Mouse (Mus musculus) regulatory T cell (primary cell): ENCODE measurements around the gene Ano6.

Source experiments
- in situ Hi-C: fragments of 300-600 bp; cut with MboI, MseI; formaldehyde crosslinking; loops from one replicate; pipeline ENCODE4 v1.15.1; 2025; ENCODE audit warnings: high pct_unique_total_duplicates

The Ano6 gene

DNA sequence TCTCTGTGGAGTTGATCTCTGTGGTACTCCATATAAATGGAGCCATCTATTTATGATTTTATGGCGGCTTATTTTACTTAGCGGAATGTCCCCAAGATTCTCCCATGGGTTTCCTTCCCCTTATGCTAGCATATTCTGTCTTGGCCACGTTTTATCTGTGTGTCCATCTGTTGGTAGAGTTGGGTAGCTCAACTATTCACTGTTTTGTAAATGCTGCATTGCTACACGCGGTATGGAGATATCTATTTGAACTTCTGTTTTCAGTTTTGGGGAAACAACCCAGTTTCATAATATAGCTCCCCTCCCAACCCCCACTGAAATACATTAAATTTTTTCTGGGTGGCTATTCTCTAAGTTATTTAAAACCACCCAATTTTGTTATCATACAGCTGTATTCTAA is 59.9 kb downstream of the Ano6 start:
- in situ Hi-C loops: no loop called here

DNA sequence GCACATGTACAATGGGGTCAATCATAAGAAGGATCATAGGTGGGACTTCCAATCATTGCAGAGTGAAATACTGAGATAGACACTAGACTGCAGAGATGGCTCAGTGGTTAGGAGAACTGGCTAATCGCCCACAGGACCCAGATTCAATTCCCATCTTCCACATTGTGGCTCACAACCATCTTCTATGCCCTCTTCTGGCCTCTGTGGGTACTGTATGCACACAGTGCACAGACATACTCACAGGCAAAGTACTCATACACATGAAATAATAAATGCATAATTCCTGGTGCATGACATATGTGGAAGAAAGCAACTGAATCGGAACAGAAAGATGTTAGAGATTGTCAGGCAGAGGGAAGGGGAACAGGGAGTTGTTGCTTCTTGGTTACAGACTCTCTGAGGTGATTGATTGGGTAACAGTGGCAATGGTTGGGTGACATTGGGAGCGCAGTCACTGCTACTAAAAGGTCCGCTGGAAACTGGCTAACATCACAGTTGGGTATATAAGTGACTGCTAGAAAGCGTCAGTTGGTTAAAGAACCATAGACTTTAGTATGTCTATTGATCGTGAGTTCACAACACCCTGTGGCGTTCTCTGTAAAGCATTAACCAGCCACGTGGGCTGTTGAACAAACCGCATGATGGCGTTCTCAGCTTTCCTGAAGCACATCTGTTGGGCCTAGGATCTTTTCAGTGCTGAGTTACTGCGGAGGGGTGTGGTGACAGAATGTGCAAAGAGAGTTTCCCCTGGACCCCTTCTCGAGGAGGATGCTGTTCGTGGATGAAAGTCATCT is 64.6 kb downstream of the Ano6 start:
- in situ Hi-C loops: loop anchor here (5.0 kb wide), 1 partner anchor 73 kb away; no protein-coding TSS in a partner anchor

DNA sequence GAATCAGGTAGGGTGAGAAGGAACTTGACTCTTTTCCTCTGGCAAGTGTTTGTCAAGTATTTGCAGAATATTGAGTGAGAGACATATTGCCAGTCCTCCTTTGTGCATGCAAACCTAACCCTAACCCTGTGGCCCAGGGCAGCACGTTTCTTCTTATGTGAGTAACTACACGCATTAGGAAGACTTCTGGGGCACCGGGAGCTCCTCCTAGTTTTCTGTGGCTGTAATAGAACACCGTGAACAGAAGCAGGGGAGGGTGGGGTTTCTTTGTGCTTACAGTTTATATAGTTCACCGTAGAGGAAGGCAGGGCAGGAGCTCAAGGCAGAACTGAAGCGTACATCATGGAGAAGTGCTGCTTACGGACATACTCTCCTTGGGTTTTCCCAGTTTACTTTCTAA is 65.3 kb downstream of the Ano6 start:
- in situ Hi-C loops: loop anchor here (5.0 kb wide), 1 partner anchor 74 kb away; no protein-coding TSS in a partner anchor

DNA sequence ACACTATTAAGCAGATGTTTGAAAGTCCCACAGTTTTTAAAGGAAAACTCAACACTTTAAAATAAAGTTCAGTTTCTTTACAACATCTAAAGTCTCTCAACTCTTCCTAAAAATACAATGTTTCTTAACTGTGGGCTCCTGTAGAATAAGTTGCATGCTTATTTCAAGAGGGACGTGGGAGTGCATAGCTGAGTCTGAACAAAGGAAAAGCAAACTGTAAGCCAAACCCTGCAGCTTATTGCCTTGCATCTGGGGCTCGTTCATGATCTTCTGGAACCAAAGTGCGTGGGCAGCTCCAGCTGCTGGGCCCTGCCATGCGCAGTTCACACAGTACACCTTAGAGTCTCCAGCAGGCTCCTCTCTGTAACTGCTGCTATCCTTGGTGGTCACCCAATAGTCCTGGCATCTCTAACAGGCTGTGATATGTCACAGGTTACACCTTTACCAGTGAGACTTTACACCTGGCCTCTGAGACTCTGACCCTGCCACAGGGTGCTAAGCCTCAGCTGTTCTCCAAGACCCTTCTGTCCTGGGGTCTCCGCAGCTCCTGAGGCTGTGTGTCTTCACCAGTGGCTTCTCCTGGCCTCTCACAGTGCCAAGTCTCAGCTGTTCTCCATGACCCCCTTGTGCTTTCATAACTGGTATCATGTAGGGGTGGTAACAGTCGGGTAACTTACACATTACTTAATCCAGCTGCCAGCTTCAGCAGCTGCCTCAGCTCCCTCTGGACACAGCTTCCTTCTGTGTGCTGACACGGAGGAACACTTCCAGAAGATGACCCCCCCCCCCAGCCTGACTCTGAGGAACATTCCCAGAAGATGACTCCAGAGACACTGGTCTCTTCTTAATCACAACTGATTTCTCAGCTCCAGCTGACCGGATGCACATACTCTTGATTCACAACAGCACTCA is 66.3 kb downstream of the Ano6 start:
- in situ Hi-C loops: loop anchor here (5.0 kb wide), 1 partner anchor 75 kb away; no protein-coding TSS in a partner anchor

DNA sequence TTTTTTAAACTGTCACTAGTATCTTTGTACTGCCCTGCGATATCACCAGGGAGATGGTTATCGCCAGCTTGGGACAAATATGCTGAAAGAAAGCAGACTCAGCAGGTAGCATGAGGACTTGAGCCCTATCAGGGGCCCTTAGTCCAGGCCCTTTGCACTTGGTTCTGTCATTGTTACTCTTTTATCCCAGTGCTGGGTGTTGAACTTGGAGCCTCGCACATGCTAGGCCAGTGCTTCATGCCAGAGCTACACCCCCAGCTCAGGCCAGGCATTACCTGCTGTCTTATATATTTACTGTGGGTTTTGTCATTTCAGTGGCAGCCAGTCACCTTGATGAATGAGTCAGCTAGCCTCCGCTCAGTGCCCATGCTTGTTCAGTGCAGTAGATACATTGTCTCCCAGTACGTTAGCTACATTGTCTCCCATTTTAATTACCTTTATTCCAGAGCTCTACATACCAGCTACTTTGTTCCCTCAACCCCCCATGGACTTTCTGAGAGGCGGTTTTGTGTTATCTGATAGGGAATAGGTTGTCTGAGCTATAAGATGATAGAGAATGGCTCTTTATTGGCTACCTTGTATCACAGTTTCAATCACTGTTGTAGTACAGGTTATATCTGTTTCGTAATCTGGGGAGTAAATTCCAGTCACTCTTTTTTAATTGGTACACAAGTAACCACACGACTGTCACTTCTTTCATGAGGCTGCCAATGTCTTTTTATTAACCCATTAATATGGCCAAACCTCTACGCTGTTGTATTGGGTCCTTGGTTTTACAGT is 68.4 kb downstream of the Ano6 start:
- in situ Hi-C loops: loop anchor here (5.0 kb wide), 1 partner anchor 77 kb away; no protein-coding TSS in a partner anchor

DNA sequence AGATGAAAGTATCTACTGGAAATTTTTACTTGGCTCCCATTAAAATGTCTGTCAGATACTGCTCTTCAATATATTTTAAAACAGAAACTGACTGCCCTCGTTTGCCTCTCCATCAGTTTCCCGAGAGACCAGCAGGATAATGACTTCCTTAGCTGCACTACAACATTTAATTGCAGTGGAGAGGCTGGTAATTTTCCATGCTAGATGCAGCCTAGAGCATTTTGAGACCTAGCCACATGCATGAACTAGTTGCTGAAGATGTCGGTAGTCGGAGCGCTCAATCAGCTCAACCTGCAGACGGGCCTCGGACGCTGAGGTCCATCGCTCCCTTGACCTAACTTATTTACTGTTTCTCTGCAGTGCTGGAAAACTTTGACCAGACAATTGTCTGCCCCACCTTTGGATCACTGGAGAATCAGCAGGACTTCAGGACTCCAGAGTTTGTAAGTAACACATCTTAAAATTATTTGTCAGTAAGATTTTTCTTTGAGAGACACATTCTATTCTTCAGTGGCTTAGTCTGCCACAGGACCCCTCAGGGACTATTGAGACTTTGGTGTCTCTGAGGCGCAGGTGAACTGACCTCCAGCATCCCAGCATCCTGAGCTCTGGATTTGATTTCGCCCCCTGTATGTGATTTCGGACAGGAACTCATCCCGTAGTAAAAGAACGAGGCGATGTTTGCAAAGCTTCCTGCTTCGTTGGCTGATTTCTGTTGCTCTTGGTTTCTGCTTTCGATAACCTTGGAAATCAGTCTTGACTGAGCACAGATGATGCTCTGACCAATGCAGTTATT is 73.4 kb downstream of the Ano6 start:
- in situ Hi-C loops: no loop called here

DNA sequence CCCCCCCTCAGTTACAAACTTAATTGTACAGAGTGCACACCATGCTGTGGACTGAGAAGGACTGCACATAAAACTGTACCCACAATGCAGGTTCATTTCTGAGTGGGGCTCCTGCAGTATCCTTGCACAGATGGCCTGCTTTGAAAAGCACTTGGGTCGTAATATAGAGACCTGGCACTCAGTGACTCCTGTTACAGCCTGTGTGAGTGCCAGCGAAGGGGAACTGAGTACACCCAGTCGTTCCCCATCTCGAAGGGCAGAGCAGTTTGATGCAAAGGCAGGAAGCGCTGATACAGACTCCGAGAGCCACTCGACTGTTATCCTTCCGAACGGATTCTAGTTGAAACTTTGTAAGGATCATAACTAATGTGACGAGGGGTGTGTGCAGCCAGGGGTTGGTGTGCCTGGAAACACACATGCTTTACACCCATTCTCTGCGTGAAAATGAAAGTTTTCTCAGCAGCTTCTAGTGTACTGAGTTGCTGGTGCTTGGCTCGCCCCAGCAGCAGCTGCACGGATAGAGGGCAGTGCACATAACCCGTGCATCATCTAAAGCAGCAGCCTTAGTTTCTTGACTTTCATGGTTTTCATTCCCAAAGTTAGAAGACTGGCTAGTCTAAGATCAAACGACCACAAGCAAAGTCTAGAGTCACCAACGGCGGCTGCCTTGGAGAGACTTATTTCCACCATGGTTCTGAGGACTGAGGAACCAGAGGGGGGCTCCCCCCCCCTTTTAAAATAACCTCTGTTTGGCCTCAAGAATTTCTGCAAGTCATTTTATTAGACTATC is 74.9 kb downstream of the Ano6 start:
- in situ Hi-C loops: loop anchor here (5.0 kb wide), 1 partner anchor 43 kb away; no protein-coding TSS in a partner anchor

DNA sequence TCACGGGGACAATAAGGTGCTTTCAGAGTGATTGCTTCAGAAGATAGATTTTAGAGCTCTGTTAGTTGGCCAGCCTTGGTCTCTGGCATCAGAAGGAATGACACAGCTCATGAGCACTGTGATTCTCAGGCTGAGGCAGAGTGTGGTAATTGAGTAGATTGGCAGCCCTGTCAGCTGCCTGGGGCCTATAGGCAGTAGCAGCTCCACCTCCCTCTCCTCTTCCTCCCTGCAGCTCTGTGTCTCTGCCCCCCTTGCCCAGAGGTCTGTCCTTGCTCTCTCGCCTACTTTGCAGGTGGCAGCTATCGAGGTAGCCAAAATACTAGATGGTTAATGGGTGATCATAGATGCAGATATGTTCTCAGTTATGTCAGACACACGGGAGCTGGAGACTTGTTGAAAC is 77.5 kb downstream of the Ano6 start:
- in situ Hi-C loops: loop anchor here (5.0 kb wide), 1 partner anchor 46 kb away; no protein-coding TSS in a partner anchor

DNA sequence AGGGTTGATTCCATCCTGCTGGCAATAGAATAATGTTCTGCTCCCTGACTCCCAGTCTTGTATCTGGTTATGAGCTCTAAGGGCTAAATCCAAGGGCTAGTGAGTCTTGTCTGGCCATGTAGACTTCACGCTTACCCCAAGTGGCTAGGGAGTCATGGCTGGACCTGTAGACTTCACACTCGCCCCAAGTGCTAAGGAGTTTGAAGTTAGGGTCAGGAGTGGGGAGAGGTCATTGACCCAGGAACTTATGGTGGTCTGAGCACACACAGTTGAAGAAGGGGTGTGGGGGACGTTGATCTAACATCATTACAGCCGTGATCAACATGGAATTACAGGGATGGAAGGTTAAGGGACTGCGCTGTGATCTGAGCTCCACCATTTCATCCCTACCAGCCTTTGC is 79.0 kb downstream of the Ano6 start:
- in situ Hi-C loops: loop anchor here (5.0 kb wide), 1 partner anchor 47 kb away; no protein-coding TSS in a partner anchor

DNA sequence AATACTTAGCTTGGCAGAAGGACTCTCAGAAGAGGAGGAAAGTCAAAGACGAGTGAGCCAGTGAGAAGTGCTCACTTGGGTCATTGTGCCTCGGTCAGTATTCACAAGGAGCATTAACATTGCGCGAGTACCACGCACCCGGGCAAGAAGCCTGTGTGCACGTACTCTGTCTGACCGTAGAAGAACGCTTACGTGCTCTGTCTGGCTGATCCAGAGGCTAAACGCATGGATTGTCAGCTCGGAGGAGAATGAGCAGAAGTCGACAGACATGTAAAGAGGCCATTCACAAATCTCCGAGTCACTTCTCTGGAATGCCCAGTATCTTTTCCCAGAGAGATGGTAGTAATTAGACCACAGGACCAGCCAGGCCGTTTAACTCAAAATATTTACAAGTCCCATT is 81.0 kb downstream of the Ano6 start:
- in situ Hi-C loops: no loop called here

DNA sequence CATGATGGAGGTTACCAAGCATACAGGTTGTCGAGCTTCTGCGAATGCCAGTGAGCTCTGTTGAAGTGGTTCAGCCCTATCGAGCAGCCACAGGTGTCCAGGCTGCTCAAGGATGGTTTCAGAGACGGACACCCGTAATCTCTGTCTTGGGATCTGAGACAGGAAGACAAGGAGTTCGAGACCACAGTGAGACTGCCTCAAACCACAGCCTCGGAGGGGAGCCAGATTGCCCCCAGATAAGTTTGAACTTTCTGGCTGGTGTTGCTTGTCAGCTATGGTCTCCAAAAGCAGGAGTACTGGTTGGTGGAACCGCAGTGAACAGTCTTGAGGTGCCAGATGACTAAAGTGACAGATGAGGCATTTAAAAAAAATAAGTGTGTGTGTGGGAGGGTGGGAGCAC is 81.8 kb downstream of the Ano6 start:
- in situ Hi-C loops: no loop called here

DNA sequence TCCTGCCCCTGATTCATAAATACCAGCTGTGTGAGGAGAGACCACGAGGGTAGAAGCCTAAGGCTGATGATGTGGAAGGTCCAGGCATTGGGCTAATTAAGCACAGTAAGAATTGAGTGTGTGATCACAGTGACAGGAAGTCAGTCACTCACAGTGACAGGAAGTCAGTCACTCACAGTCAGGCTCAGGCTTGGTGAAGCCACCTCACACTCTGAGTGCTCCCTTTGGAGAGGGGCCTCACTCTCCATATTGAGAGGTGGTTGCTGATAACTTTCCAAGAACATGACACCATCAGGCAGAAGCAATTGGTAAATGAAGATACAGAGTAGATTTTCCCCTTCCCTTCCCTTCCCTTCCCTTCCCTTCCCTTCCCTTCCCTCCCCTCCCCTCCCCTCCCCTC is 82.6 kb downstream of the Ano6 start:
- in situ Hi-C loops: no loop called here

DNA sequence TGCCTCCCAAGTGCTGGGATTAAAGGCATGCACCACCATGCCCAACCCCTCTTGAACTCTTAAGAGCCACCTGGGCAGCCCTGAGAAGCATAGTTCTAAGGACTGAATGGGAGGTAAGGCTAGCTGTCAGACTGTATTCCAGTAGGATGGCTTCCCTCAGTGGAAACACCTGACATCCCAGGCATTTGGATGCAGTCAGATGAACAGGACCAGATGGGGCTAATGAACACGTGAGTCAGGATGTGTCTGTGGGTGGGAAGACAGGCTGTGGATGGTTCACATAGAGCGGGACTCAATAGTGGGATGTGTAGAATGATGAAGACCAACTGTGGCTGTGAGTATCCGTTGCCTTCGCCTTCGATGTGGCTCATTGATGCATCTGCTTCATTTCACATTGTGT is 83.6 kb downstream of the Ano6 start:
- in situ Hi-C loops: no loop called here

DNA sequence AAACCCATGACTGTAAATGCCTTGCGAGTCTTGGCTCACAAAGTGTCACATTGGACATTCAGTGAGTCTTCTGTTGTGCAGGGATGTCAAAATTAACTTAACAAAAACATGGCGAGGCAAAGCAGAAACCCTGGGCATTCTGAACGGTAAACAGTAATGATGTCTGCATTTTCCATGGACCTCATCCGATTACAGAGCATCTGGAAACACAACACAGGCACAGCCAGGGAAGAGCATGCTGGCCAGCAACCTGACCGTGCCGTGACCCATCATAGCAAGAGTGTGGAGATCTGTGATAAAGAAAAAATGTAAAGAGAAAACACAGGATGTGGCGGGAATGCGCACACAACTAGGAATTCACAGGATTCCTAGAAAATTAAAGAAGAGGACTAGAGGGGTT is 84.1 kb downstream of the Ano6 start:
- in situ Hi-C loops: no loop called here

DNA sequence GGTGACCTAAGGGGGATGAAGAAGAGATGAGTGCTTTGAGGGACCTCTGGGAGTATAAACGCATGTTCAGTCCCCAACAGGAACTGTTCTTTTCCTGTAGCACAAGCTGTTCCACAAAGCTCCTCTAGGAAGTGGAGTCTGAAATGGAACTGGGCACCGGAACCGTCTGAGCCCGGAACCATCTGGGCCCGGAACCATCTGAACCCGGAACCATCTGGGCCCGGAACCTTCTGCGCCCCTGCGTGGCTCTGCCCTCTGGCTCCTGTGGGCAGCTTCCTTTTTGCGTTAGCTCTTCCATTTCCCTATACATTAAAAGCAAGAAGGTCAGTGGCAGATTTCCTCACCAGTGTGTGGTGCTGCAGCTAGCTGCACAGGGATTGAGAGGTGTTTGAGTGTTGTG is 85.3 kb downstream of the Ano6 start:
- in situ Hi-C loops: no loop called here

DNA sequence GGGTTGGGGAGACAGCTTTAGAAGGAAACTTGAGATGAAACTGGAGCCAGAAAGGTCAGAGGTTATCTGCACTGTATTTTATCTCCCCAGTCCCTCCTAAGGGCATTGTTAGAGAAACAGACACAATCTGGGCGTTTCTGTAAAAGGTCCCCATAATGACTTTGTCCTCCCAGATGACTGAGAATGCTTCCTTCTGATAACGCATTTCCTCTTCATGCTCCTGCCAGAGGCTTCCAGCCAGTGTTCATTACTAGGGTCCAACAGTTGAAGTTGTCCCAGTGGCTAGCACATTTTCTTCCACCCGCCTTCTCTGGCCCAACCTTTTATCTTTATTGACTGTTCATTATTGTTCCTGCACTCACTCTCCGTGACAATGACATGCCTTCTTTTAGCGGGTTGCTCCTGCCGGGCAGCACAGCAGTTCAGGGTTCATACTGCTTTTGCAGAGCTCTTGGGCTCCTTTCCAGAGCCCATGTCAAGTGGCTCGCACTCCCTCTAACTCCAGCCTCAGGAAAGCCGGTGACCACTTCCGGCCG is 90.0 kb downstream of the Ano6 start:
- in situ Hi-C loops: loop anchor here (10.0 kb wide), 1 partner anchor 404 kb away; the partner anchor contains the start of gene Arid2

DNA sequence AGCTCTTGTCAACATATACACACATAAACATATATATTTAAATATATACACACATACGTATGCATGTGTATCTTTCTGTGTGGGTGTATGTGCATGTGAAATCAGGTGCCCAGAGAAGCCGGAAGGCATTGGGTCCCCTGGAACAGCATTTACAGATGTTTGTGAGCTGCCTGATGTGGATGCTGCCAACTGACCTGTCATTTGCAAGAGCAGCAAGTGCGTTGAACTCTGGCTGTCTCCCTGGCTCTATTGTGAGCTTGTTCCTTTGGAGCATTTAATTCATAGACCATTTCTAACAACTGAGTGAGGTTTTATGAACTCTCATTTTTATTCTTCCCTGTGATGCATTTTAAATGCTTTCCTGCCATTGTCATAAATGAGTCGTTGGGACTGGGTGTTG is 91.8 kb downstream of the Ano6 start:
- in situ Hi-C loops: loop anchor here (10.0 kb wide), 1 partner anchor 402 kb away; the partner anchor contains the start of gene Arid2

DNA sequence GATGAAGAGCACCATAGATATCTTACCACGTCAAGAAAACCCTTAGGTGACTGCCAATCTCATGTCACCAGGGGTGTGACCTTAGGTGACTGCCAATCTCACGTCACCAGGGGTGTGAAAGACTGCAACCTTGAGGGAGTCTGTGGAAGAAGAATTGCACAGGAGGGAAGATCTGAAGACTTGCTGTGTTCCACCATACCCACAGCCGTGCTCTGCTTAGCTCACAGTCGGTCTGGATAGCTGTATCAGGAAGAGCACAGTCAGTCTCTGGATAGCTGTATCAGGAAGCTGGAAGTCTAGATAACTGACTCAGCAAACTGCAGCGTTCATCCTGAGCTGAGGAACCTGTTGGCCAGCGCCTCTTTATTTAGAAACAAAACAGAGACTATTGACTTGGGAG is 92.9 kb downstream of the Ano6 start:
- in situ Hi-C loops: loop anchor here (10.0 kb wide), 1 partner anchor 401 kb away; the partner anchor contains the start of gene Arid2
